Comparison of ENCODE assay signal across 13 mouse cellular contexts in genomic region chr17:83809197-83809829, GRCm38 (mm10). TPM values are rescaled to one million over a fixed set of nuclear protein-coding genes. Genes with fewer than 3 reads are reported as not detected.
DNase-seq lines count a peak whose midpoint lies in the region; ATAC-seq lines count a peak whose summit lies in the region.
"Had no signal": no experiment of that assay in that cellular context is flagged by ENCODE, and none has a peak within 500 bp of the region (broad histone marks: within the 10 kb centered on the region; RNA-seq: fewer than 3 reads in every experiment).

No protein-coding gene starts in this region.

- peaks cover 3% of the 10 kb centered on the region; the same call in 1 of the 2 replicates for H3K4me1 ChIP-seq in heart, embryonic 11.5 days (ENCODE audit: control insufficient read depth, insufficient read depth, low read length)
- peaks cover 33% of the 10 kb centered on the region for H3K4me1 ChIP-seq in liver, embryonic 11.5 days (replicated peaks; ENCODE audit: control insufficient read depth, insufficient read depth, low read length)
- H3K4me1 ChIP-seq: embryonic facial prominence, embryonic 15.5 days had no signal

- no peak for DNase-seq in heart, postnatal 4 days
- DNase-seq in MEL-GATA-1-ER (ENCODE audit: extremely low read depth, low read depth), result peak; percentile 91
- peak; percentile 51 for DNase-seq in liver, embryonic 11.5 days (ENCODE audit: low spot score)
- peak; percentile 60 to 74 for DNase-seq in spleen, postnatal 4 days (ENCODE audit: low spot score in 2 of 2)
- DNase-seq in right cerebral cortex, adult 2 months (ENCODE audit: low spot score in 2 of 2), result no peak
- DNase-seq in frontal cortex, postnatal 36 days (ENCODE audit: low spot score in 2 of 2), result no peak
- no peak for DNase-seq in urinary bladder, postnatal 4 days (ENCODE audit: low spot score in 2 of 2)
- DNase-seq: adrenal gland, postnatal 25 days; cerebellum, postnatal 10 days; lung, postnatal 4 days had no signal

- H3K9ac ChIP-seq in heart, embryonic 11.5 days (ENCODE audit: low read depth, low read length), result no peak overlapping the region
- H3K9ac ChIP-seq in liver, embryonic 11.5 days (ENCODE audit: low read depth, low read length), result no peak overlapping the region
- H3K9ac ChIP-seq: embryonic facial prominence, embryonic 15.5 days; hindbrain, embryonic 13.5 days had no signal

- no peak overlapping the region for H3K4me2 ChIP-seq in heart, embryonic 11.5 days
- H3K4me2 ChIP-seq in liver, embryonic 11.5 days, result peak overlapping the region; percentile 32
- H3K4me2 ChIP-seq: embryonic facial prominence, embryonic 15.5 days; hindbrain, embryonic 13.5 days had no signal

- no peak overlapping the region for H3K4me3 ChIP-seq in heart, embryonic 11.5 days (ENCODE audit: low read depth, low read length)
- no peak overlapping the region for H3K4me3 ChIP-seq in liver, embryonic 11.5 days (ENCODE audit: low read depth, low read length)
- H3K4me3 ChIP-seq: embryonic facial prominence, embryonic 15.5 days; hindbrain, embryonic 13.5 days had no signal

- ATAC-seq in heart, embryonic 11.5 days (replicated peaks; ENCODE audit: insufficient number of reproducible peaks, low FRiP score, low TSS enrichment), result peak; percentile 77; the same call in 1 of the 2 replicates
- ATAC-seq in liver, embryonic 11.5 days (replicated peaks; ENCODE audit: low FRiP score), result peak; percentile 86

- no peaks in the 10 kb centered on the region for H3K9me3 ChIP-seq in heart, embryonic 11.5 days (replicated peaks; ENCODE audit: control insufficient read depth, low read length)
- no peaks in the 10 kb centered on the region for H3K9me3 ChIP-seq in liver, embryonic 11.5 days (ENCODE audit: control insufficient read depth, low read length)
- H3K9me3 ChIP-seq: embryonic facial prominence, embryonic 15.5 days; hindbrain, embryonic 13.5 days had no signal

- WGBS in heart, embryonic 11.5 days (ENCODE audit: insufficient replicate concordance), result 75% methylated on average over 17 of the region's 17 CpGs
- 60% methylated on average over 17 of the region's 17 CpGs for WGBS in liver, embryonic 11.5 days

- no peak overlapping the region for H3K27ac ChIP-seq in heart, embryonic 11.5 days (ENCODE audit: low read depth, low read length)
- H3K27ac ChIP-seq in liver, embryonic 11.5 days (ENCODE audit: low read depth, low read length), result peak overlapping the region; percentile 68
- H3K27ac ChIP-seq: embryonic facial prominence, embryonic 15.5 days; hindbrain, embryonic 13.5 days had no signal

- H3K36me3 ChIP-seq in heart, embryonic 11.5 days (ENCODE audit: control insufficient read depth, insufficient read depth, low read length), result no peaks in the 10 kb centered on the region
- H3K36me3 ChIP-seq in liver, embryonic 11.5 days (ENCODE audit: control insufficient read depth, insufficient read depth, low read length), result peaks cover 8% of the 10 kb centered on the region; the same call in 1 of the 2 replicates

- H3K27me3 ChIP-seq in heart, embryonic 11.5 days (ENCODE audit: control insufficient read depth, insufficient read depth, low read length), result no peaks in the 10 kb centered on the region
- H3K27me3 ChIP-seq in liver, embryonic 11.5 days (replicated peaks; ENCODE audit: control insufficient read depth, insufficient read depth, low read length), result no peaks in the 10 kb centered on the region
- H3K27me3 ChIP-seq: embryonic facial prominence, embryonic 15.5 days; hindbrain, embryonic 13.5 days had no signal

RNA-seq across cellular contexts. Expression of gene Haao, which starts 38.5 kb away (rescaled TPM):
- polyA plus RNA-seq in heart, embryonic 11.5 days (2014; fragmentation: Nextera tagmentation; extraction: Ambion mirVana), result 0.21 and 0.28 TPM in 2 replicates
- total RNA-seq in heart, postnatal 4 days (2021), result under 1 TPM in 1 of 2 experiments, not detected in 1; 0.36 TPM
- polyA plus RNA-seq in liver, embryonic 11.5 days (2014; fragmentation: Nextera tagmentation; extraction: Ambion mirVana), result 4.3 and 4.8 TPM in 2 replicates

Comparison
In these comparisons a context has a peak if more than half of its experiments do, and no peak if none do; other contexts are left out.
1. DNase-seq: peak in MEL-GATA-1-ER (single experiment), liver, embryonic 11.5 days (single experiment) and spleen, postnatal 4 days (2 of 2); none in heart, postnatal 4 days (single experiment), right cerebral cortex, adult 2 months (0 of 2), frontal cortex, postnatal 36 days (0 of 2) and urinary bladder, postnatal 4 days (0 of 2).